9 mouse cellular contexts compared by ENCODE assay signal in the genomic region with DNA sequence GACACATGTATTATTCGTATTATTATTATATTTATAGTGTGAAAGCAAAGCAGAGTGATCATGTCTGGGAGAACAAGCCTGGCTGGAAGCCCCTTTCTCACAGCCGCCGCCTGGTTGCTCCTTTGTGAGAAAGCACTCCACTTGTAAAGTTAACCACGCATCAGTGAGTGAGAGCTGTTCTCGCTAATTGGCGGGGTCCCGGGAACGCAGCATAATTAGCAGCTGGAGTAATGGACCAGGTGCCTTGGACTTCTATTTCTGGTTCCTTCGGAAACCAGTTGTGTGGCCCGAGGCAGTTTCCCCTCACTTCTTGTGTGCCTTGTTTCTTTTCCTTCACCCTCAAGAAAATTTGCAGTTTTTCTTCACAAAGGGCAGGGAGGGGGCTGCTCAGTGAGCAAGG.
A peak's percentile ranks its signal among the peaks of the same experiment; 100 is the strongest.
DNase-seq lines count a peak whose midpoint lies in the region; ATAC-seq and TF ChIP-seq lines count a peak whose summit lies in the region.
"Had no signal": no experiment of that assay in that cellular context is flagged by ENCODE, and none has a peak within 500 bp of the region (broad histone marks: within the 10 kb centered on the region; RNA-seq: fewer than 3 reads in every experiment).

No protein-coding gene starts in this region.

- H3K27me3 ChIP-seq in kidney, embryonic 16.5 days (ENCODE audit: insufficient read depth, low read length), result no peaks in the 10 kb centered on the region
- no peaks in the 10 kb centered on the region for H3K27me3 ChIP-seq in embryonic facial prominence, embryonic 10.5 days (replicated peaks; ENCODE audit: low read depth, poor library complexity, severe bottlenecking)
- no peaks in the 10 kb centered on the region for H3K27me3 ChIP-seq in forebrain, embryonic 15.5 days
- no peaks in the 10 kb centered on the region for H3K27me3 ChIP-seq in midbrain, embryonic 12.5 days
- H3K27me3 ChIP-seq in thymus, adult 2 months (ENCODE audit: control insufficient read depth, insufficient read depth, low read length), result no peaks in the 10 kb centered on the region

- WGBS in kidney, embryonic 16.5 days, result 35% methylated on average over 10 of the region's 10 CpGs
- WGBS in embryonic facial prominence, embryonic 10.5 days, result 35% methylated on average over 10 of the region's 10 CpGs
- 4% methylated on average over 10 of the region's 10 CpGs for WGBS in forebrain, embryonic 15.5 days
- 28% methylated on average over 10 of the region's 10 CpGs for WGBS in midbrain, embryonic 12.5 days
- 88% methylated on average over 10 of the region's 10 CpGs for WGBS in thymus, adult 2 months

- H3K36me3 ChIP-seq in kidney, embryonic 16.5 days (ENCODE audit: insufficient read depth, low read length), result peaks cover 3% of the 10 kb centered on the region
- H3K36me3 ChIP-seq in embryonic facial prominence, embryonic 10.5 days (replicated peaks), result peaks cover 29% of the 10 kb centered on the region
- H3K36me3 ChIP-seq in forebrain, embryonic 15.5 days, result peaks cover 5% of the 10 kb centered on the region
- H3K36me3 ChIP-seq in midbrain, embryonic 12.5 days, result peaks cover 8% of the 10 kb centered on the region
- H3K36me3 ChIP-seq in thymus, adult 2 months (ENCODE audit: control insufficient read depth, insufficient read depth, low read length), result no peaks in the 10 kb centered on the region

- ATAC-seq in kidney, embryonic 16.5 days (ENCODE audit: low FRiP score, low TSS enrichment), result no peak
- no peak for ATAC-seq in forebrain, embryonic 15.5 days (replicated peaks)
- no peak for ATAC-seq in midbrain, embryonic 12.5 days (ENCODE audit: low FRiP score, low read depth)

- peaks cover 54% of the 10 kb centered on the region for H3K4me1 ChIP-seq in kidney, embryonic 16.5 days (ENCODE audit: insufficient read depth, low read length)
- peaks cover 79% of the 10 kb centered on the region for H3K4me1 ChIP-seq in embryonic facial prominence, embryonic 10.5 days
- peaks cover 59% of the 10 kb centered on the region for H3K4me1 ChIP-seq in forebrain, embryonic 15.5 days
- peaks cover 62% of the 10 kb centered on the region for H3K4me1 ChIP-seq in midbrain, embryonic 12.5 days
- H3K4me1 ChIP-seq in thymus, adult 2 months (replicated peaks; ENCODE audit: control insufficient read depth, insufficient read depth, low read length), result peaks cover 12% of the 10 kb centered on the region

- no peaks in the 10 kb centered on the region for H3K9me3 ChIP-seq in kidney, embryonic 16.5 days (ENCODE audit: low read length)
- H3K9me3 ChIP-seq in embryonic facial prominence, embryonic 10.5 days, result peaks cover 2% of the 10 kb centered on the region; the same call in 1 of the 2 replicates
- no peaks in the 10 kb centered on the region for H3K9me3 ChIP-seq in forebrain, embryonic 15.5 days
- H3K9me3 ChIP-seq in midbrain, embryonic 12.5 days, result no peaks in the 10 kb centered on the region

- H3K27ac ChIP-seq in kidney, embryonic 16.5 days (ENCODE audit: low read length), result peak overlapping the region; percentile 5
- peak overlapping the region; percentile 71 for H3K27ac ChIP-seq in embryonic facial prominence, embryonic 10.5 days (replicated peaks)
- peak overlapping the region; percentile 93 for H3K27ac ChIP-seq in forebrain, embryonic 15.5 days (replicated peaks)
- H3K27ac ChIP-seq in midbrain, embryonic 12.5 days (replicated peaks), result peak overlapping the region; percentile 52
- no peak overlapping the region for H3K27ac ChIP-seq in thymus, adult 2 months (ENCODE audit: control insufficient read depth, insufficient read depth, low read length)

- no peak overlapping the region for H3K4me3 ChIP-seq in kidney, embryonic 16.5 days (ENCODE audit: low read length)
- H3K4me3 ChIP-seq in embryonic facial prominence, embryonic 10.5 days, result no peak overlapping the region
- no peak overlapping the region for H3K4me3 ChIP-seq in forebrain, embryonic 15.5 days
- no peak overlapping the region for H3K4me3 ChIP-seq in midbrain, embryonic 12.5 days
- no peak overlapping the region for H3K4me3 ChIP-seq in thymus, adult 2 months (ENCODE audit: control insufficient read depth, insufficient read depth, low read length)

- peak overlapping the region; percentile 10; the same call in 1 of the 2 replicates for H3K4me2 ChIP-seq in kidney, embryonic 16.5 days (replicated peaks; ENCODE audit: low read depth, low read length)
- peak overlapping the region; percentile 12; the same call in 1 of the 2 replicates for H3K4me2 ChIP-seq in forebrain, embryonic 15.5 days (replicated peaks)
- no peak overlapping the region for H3K4me2 ChIP-seq in midbrain, embryonic 12.5 days (replicated peaks)

- TF ChIP-seq POLR2A in thymus, adult 2 months (IDR thresholded peaks at IDR 0.05; ENCODE audit: control insufficient read depth, extremely low read depth, insufficient read depth, low read length, poor library complexity), result no peak

- no peak for DNase-seq in kidney, postnatal 25 days
- peak; percentile 52 for DNase-seq in embryonic facial prominence, embryonic 10.5 days (ENCODE audit: low spot score)
- DNase-seq in cerebellum, postnatal 36 days, result no peak
- no peak for DNase-seq in adrenal gland, adult 2 months
- no peak for DNase-seq in thymus, adult 2 months
- DNase-seq: layer of hippocampus, adult 9-11 months had no signal

- TF ChIP-seq CTCF in thymus, adult 2 months (IDR thresholded peaks at IDR 0.05; ENCODE audit: borderline replicate concordance, control insufficient read depth, extremely low read depth, insufficient read depth, low read length, poor library complexity), result no peak

- H3K9ac ChIP-seq in kidney, embryonic 16.5 days (replicated peaks; ENCODE audit: low read length), result no peak overlapping the region
- H3K9ac ChIP-seq in forebrain, embryonic 15.5 days (replicated peaks), result no peak overlapping the region
- H3K9ac ChIP-seq in midbrain, embryonic 12.5 days (replicated peaks), result peak overlapping the region; percentile 29; the same call in 1 of the 2 replicates
